ENCODE assay signal across 8 mouse cellular contexts in the genomic region with DNA sequence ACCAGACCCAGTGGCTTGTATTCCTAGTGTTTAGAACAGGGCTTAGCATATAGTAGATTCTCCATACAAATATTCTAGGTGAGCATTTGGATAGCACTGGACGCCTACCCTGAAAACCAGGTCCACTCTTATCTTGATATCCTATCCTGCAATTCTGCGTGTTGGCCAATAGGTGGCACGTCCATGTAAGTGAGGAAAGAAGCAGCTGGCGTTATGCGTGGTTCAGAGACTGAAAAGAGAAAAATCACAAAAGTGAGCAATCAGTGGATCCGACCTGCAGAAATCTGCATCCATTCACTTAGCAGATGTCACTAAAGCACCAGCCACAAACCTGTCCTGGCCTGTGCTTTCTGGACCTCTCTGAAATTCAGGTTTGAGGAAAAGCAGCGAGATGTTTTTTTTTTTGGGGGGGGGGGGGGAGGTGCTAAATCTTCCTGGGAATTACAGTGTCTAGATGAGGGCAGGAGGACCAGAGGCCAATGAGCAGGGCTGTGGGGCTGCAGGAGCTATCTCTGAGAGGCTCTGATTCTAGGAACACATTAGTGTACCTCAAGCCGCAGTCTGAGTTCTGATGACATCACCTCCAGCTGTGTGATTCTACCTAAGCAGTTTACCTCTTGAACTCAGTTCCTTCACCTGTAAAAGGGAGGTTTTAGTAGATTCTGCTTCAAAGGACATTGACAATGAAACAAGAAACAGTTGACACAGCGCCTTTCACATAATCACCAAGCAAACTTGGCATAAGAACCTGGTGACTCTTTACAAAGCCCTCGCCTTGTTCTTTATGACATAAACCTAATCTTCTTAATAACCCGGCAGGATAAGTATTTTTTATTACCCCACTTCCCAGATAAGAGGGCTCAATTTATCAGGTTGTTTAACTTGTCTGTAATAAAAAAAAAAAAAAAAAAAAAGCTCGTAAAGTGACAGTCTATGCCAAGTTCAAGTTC.
DNase-seq lines count a peak whose midpoint lies in the region; ATAC-seq and TF ChIP-seq lines count a peak whose summit lies in the region.

No protein-coding gene starts in this region.

- TF ChIP-seq POLR2A in ES-Bruce4 (IDR thresholded peaks at IDR 0.05; ENCODE audit: insufficient read depth, low read length), result no peak

- TF ChIP-seq CTCF in layer of hippocampus, adult 2 months (conservative IDR thresholded peaks at IDR 0.05), result peak; percentile 91
- peak; percentile 28 for TF ChIP-seq CTCF in ES-Bruce4 (IDR thresholded peaks at IDR 0.05; ENCODE audit: low read depth, low read length)

- 33% methylated on average over 12 of the region's 12 CpGs for WGBS in heart, embryonic 15.5 days
- 38% methylated on average over 12 of the region's 12 CpGs for WGBS in midbrain, embryonic 15.5 days

- 0 out of 2 replicates have a peak, but pooled peaks have one; percentile 28 for ATAC-seq in heart, embryonic 15.5 days (replicated peaks; ENCODE audit: insufficient number of reproducible peaks, insufficient read depth, low FRiP score, low read depth)
- ATAC-seq in midbrain, embryonic 15.5 days (replicated peaks), result no peak
- ATAC-seq in erythroid progenitor cell, adult 5-6 weeks (replicated peaks; ENCODE audit: low FRiP score, poor library complexity, severe bottlenecking), result no peak

- H3K9me3 ChIP-seq in ES-Bruce4 (replicated peaks; ENCODE audit: control insufficient read depth, insufficient read depth, low read length, poor library complexity, severe bottlenecking), result no peaks in the 10 kb centered on the region
- H3K9me3 ChIP-seq in heart, embryonic 15.5 days (replicated peaks), result no peaks in the 10 kb centered on the region
- H3K9me3 ChIP-seq in midbrain, embryonic 15.5 days, result no peaks in the 10 kb centered on the region

- H3K27me3 ChIP-seq in ES-Bruce4 (ENCODE audit: control insufficient read depth, insufficient read depth, low read length, poor library complexity, severe bottlenecking), result no peaks in the 10 kb centered on the region
- H3K27me3 ChIP-seq in heart, embryonic 15.5 days, result no peaks in the 10 kb centered on the region
- H3K27me3 ChIP-seq in midbrain, embryonic 15.5 days (replicated peaks), result no peaks in the 10 kb centered on the region

- peak; percentile 35 to 37 for DNase-seq in layer of hippocampus, adult 2 months (ENCODE audit: low spot score in 2 of 2)
- no peak for DNase-seq in layer of hippocampus, postnatal 36 days
- peak; percentile 84 for DNase-seq in embryo, embryonic 10.5 days (ENCODE audit: low spot score)
- DNase-seq in kidney, postnatal 10 days, result peak; percentile 50

- H3K4me3 ChIP-seq in layer of hippocampus, adult 2 months, result no peak overlapping the region
- no peak overlapping the region for H3K4me3 ChIP-seq in ES-Bruce4 (ENCODE audit: low read depth, low read length)
- H3K4me3 ChIP-seq in heart, embryonic 15.5 days, result no peak overlapping the region
- no peak overlapping the region for H3K4me3 ChIP-seq in midbrain, embryonic 15.5 days

- H3K27ac ChIP-seq in layer of hippocampus, adult 2 months, result no peak overlapping the region
- no peak overlapping the region for H3K27ac ChIP-seq in ES-Bruce4 (ENCODE audit: insufficient read depth, low read length)
- no peak overlapping the region for H3K27ac ChIP-seq in heart, embryonic 15.5 days
- H3K27ac ChIP-seq in midbrain, embryonic 15.5 days, result no peak overlapping the region

- peak overlapping the region; percentile 47 for H3K4me2 ChIP-seq in heart, embryonic 15.5 days
- H3K4me2 ChIP-seq in midbrain, embryonic 15.5 days, result peak overlapping the region; percentile 20; the same call in 1 of the 2 replicates

- no peak for TF ChIP-seq EP300 in ES-Bruce4 (IDR thresholded peaks at IDR 0.05; ENCODE audit: insufficient read depth, low read depth, low read length)

- H3K4me1 ChIP-seq in ES-Bruce4 (ENCODE audit: control insufficient read depth, insufficient read depth, low read length), result no peaks in the 10 kb centered on the region
- H3K4me1 ChIP-seq in heart, embryonic 15.5 days (replicated peaks), result no peaks in the 10 kb centered on the region
- H3K4me1 ChIP-seq in midbrain, embryonic 15.5 days, result no peaks in the 10 kb centered on the region

- H3K9ac ChIP-seq in ES-Bruce4 (ENCODE audit: low read depth, poor library complexity, severe bottlenecking), result no peak overlapping the region
- H3K9ac ChIP-seq in heart, embryonic 15.5 days, result no peak overlapping the region
- H3K9ac ChIP-seq in midbrain, embryonic 15.5 days, result no peak overlapping the region

- H3K36me3 ChIP-seq in ES-Bruce4 (ENCODE audit: control insufficient read depth, insufficient read depth, low read length, poor library complexity, severe bottlenecking), result no peaks in the 10 kb centered on the region
- H3K36me3 ChIP-seq in heart, embryonic 15.5 days, result no peaks in the 10 kb centered on the region
- no peaks in the 10 kb centered on the region for H3K36me3 ChIP-seq in midbrain, embryonic 15.5 days (replicated peaks)

Comparison
In these comparisons a context has a peak if more than half of its experiments do, and no peak if none do; other contexts are left out.
1. DNase-seq: peak in layer of hippocampus, adult 2 months (2 of 2), embryo, embryonic 10.5 days (single experiment) and kidney, postnatal 10 days (single experiment); none in layer of hippocampus, postnatal 36 days (0 of 2).